Mouse (Mus musculus) heart, postnatal 14 days (tissue): ENCODE measurements at regions not wholly inside any gene's neighbourhood (a gene's known extent, or its start where the extent isn't known, plus 50 kb on each side); places are given as distances from the start of the nearest gene placed in this dataset.

Source experiments
- DNase-seq, 2 experiments: peaks; one replicate each; pipeline ENCODE4 v3.0.0; 2021 to 2022
- intact Hi-C: fragments of 180-260 bp; cut with DNase I; formaldehyde crosslinking; loops from one replicate; pipeline ENCODE4 v1.15.1; 2025

DNA sequence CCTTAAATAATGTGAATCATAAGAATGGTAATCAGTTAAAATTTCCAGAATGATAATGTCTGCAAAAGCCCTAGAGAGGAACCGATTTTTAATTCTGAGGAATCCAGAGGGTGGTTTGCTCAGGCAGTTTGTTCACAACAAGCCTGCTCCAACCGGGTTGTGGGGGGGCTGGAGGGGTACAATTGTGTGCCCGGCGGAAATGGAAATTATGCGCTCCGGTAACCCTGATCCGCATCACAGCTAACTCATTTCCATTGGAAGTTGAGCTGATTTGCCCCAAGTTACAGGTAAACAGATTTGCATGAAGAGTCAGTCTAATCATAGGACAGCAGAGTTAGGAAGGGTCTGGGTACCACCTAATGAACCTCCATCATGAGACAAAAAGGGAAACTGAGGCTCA, 369.9 kb upstream of the Jarid2 start:
- no peak for DNase-seq
- intact Hi-C loops: no loop called here

DNA sequence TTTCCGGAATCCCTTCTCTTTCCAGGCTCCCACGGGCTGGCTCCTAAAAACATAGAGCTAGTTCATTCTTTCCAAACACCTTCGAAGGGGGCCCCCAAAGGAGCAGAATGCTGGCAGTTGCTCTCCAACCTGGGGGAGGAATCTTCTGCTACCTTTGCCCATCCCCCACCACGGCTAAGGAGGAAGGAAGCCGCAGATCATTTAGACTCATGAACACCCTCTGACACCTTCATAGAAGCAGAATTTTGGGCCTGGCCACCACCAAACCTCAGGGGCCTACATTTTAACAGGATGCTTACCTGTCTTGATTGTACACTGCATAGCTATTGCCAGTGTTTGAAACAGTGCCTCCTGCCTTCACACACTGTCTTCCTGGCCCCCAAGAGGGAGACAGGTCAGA, 369.3 kb upstream of the Jarid2 start:
- no peak for DNase-seq
- intact Hi-C loops: no loop called here

DNA sequence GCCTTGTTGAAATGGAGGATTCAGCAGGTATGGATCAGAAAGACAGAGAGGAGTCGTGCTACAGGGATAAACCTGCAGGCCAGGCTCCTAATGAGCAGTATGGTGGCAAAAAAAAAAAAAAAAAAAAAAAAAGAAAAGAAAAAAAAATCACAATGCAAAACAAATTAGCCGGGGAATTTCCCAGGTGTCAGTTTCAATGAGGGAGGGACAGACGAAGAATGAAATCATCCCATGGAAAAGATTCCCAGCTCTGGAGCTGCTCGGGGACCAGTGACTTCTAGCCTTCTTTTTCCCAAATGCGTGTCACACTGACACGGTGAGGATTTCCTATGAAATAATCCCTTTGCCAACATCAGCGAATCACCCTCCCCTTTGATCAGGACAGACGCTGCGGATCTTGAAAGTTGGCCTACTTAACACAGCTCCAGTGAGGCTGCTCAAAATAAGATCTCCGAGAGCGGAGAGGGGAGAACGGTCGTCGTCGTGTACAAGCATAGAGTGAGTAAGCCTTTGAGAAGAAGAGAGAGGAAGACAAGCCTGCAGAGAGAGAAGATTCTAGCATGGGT, 368.5 kb upstream of the Jarid2 start:
- DNase-seq: no peak
- intact Hi-C loops: no loop called here

DNA sequence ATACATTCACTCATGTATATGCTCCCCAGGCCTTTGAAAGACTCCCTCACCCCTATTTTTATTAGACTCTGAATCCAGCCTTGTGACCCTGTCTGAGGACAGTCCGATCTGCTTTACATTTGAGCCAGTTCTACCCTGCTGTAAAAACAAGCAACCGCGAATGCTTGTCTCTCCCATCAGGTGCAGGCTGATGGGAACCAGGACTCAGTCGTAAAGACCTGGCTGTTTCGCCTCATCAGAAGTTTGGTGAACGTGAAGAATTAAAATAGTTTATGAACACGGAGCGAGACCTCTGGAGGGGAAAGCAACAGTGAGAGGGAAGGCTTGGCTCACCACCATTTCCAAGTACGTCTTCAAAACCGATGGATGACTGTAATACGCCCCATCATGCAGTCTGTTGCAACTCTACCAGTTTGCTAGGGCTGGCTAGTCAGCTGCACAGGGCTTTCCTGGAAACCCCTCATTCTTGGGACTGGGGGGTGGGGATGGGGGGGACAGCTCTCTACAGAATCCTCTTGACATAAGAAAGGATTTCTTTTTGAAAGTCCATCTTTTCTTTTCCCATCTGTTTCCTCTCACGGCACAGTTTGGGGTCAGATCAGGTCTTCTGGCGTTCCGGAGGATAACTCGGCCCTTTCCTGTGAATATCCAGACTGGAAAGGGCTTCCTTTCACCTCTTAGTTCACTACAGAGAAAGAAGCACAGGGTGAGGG, 366.8 kb upstream of the Jarid2 start:
- DNase-seq: no peak
- intact Hi-C loops: no loop called here

DNA sequence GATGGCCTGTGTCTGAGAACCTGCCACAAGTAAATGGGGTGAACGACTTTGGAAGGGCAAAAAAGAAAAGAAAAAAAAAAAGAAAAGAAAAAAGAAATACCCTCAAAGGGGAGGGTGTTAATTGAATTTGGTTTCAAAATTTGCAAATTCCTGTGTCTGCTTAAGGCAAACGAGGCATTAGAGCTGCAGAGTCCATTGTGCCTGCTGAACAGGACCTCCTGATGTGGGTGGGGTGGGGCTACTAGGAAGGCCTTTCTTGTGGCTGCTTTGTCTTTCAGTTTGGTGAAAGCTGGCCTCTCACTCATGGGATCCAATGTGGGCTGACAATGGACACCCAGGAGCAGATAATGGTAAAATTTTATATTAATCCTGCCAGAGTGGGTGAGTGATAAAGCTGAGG, 366.3 kb upstream of the Jarid2 start:
- DNase-seq: no peak
- intact Hi-C loops: no loop called here

DNA sequence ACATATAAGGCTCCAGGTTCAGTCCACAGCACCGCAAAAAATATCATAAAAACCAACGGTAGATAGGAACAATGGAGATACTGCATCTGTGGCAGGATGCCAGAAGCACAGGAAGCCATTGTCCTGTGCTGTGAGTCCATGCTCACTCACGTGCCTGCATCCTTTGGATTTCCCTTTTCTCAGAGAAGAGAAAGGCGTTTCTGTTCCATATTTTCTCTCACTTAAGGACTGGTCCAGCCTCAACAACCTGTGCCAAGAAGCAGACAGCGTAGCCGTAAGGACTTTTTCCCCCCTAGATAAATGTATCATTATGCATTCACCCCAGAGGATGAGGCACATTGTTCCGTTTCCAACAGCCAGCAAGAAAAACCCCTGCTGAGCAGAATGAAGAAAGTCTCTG, 360.0 kb upstream of the Jarid2 start:
- intact Hi-C loops: no loop called here
- DNase-seq: no peak

DNA sequence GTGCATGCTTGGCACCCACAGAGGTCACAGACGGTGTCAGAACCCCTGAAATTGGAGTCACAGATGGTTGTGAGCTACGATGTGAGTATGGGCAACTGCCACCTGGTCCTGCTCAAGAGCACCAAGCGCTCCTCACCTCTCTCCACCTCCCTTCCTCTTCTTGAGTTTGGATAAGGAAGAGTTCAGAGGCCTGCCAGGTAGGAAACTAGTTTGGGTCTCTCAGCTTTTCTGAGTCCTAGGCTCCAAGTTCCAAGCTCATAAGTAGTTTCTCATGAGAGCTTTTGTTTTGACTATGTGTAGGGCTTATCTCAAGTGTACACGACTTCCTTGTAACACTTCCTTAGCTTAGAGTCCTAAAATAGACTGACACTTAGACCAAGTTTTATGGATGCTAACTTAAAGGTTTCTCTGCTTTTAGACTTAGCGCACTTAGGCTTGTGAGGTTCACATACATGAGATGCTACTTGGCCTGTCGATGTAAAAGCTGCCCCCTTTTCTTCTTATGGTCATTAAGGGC, 356.9 kb upstream of the Jarid2 start:
- intact Hi-C loops: loop anchor here (5.0 kb wide), 1 partner anchor 40 kb away; no protein-coding TSS in a partner anchor

DNA sequence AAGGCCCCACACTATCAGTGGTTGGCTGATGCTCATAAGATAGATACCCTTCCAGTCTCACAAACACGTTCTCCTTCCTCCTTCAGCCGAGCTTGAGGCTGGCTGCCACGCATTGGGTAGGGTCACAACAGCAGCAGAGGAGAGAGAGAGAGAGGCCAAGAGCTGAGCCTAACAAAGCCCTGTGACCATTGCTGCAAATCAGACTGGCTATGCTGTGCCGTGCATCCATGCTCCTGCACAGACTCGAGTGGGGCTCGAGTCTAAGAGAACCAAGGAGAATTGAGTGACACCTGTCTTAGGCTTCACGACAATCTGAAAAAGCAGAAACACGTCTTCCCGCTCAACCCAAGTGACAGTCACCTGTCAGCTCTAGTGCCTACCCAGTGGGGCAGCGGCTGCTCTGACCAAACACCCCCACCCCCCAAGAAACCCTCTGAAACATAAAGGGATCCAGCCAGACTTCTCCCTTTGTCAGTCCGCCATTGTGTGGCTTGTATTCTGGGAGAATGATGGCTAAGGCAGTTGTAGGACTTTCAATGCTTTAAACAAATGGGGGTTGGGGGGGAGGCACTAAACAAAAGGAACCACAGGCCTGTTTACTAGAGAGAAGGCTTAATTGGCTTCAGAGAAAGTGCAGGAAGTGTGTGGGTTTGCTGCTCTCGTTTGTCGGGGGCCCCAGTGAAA, 353.7 kb upstream of the Jarid2 start:
- DNase-seq: no peak
- intact Hi-C loops: no loop called here

More for the DNA sequence above, 356.9 kb upstream of the Jarid2 start:
- DNase-seq: no peak

DNA sequence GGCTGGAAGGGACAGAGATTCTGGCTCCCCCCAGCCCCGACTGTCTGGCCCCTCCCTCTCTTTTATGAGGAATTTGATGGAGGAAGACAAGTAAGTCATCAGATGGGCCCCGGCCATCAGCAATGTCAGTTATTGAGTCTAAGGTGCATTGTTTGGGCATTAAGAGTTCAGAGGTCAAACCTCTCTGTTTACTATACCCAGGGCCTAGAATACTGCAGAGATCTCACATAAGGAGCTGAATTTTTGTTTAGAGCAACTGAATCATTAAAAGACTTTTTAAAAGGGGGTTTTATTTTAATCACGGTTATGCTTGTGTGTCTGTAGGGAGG, 353.1 kb upstream of the Jarid2 start:
- intact Hi-C loops: no loop called here

DNA sequence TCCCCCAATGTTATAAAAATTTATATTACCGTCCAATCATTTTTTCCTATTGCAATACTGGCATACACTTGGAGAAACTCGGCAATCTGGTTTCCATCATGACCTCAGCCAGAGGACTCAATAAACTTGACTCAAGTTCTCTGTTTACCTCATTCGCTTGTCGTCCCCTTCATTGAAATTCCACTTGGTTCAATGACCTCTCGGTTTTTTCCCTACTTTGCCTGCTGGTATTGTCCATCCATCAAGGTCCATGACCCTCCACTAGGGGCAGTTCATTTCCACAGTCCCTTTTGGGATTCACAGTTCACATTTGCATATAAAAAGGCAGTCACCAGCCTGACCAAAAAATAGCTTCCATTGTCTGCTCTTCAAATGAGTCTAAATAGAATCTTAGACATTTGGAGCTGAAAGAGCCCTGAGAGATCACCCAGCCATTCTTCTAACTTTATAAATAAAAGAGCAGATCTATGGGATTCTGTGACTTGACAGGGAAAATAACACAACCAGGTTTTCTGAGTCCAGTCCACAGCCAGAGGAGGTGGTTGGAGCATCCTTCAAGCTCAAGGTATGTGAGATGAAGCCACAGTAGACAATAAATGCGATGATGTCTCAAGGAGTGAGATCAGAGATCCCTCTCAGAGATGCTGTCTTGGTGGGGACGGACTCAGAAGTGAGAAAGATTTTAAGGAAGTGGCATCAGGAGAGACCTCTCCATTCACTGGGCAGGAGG, 347.4 kb upstream of the Jarid2 start:
- intact Hi-C loops: no loop called here
- DNase-seq: no peak

More for the DNA sequence above, 353.1 kb upstream of the Jarid2 start:
- DNase-seq: no peak

DNA sequence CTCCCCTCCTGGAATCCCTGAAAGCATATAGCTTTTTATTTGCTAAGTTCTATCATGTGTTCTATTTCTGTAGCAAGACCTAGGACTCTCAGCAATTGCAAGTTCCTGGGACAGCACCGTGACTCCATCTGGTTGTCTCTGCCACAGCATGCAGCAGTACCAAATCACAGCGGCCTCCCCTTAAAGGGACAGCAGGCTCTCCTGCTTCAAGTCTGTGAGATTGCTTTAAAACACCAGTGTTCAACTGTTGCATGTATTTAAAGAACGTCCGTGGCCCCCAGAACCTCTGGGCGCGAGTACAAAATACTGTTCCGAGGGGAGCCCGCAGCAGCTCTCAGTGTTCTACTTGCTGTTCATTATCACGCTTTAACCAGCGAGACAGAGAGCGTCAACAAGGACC, 346.0 kb upstream of the Jarid2 start:
- DNase-seq: peak in 1 of 2 experiments; percentile 31
- intact Hi-C loops: no loop called here

DNA sequence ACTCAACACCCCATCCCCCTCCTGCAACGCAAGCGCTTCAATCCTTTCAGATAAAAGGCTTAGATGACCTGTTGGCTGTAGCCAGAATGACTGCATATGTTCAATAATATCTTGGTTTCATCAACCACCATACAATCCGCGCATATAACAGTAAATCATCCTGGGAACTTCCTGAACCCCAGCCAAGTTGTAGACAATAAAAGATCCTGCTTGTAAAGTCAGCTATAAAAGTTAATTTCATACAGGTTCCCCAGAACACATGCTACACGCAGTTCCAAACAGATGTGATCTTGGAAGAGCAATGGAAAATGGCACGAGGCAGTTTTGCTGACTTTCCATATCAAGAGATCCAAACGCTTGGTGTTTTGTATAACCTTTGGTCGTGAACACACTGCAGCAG, 342.5 kb upstream of the Jarid2 start:
- intact Hi-C loops: no loop called here
- no peak for DNase-seq

DNA sequence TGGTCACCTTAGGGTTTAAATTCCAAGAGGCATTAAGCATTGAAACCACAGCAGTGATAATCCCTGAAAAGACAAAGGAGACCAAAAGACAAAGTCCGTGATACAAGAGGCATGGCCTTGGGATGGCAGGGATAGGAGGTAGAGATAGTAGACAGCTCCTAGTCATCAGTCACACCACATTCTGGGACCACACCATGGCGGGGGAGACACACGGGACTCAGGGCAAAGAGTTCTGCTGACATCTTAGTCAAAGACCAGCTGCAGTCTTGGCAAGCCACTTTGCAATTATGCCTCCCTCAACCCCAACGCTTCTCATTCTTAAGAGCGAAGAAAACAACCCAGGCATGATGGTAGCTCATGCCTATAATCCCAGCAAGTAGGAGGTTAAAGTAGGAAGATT, 339.6 kb upstream of the Jarid2 start:
- no peak for DNase-seq
- intact Hi-C loops: no loop called here

DNA sequence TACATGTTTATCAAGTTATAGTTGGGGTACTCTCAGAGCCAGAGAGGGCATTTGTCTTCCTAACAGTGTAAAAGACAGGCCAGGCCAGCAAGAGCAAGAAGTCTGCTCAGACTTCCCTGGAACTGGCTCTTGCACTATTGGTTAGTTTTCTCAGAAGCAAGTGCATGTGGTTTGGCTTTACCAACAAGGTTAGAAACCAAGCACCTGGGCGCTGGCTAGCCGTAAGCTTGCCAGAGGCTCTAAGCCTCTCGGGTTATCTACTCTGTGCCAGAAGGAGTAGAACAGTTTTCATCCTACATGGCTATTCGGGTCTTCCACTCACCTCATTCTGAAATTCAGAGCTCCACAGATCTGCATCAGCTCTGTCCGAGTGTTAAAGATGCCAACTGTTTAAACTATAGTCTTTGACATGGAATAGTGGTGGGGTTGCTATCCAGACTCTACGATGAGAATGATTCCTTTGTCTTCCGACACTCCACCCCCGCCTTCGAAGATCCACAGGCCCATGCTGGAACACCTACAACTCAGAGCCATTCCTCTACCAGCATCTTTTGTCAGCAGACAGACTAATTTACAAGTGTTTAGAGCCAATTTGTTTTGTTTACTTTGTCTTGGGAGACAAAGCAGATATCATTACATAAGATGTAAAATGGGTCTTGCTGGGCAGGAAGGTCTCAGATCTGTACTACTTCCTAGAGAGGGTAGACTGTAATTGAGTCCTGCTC, 338.4 kb upstream of the Jarid2 start:
- intact Hi-C loops: no loop called here
- no peak for DNase-seq

DNA sequence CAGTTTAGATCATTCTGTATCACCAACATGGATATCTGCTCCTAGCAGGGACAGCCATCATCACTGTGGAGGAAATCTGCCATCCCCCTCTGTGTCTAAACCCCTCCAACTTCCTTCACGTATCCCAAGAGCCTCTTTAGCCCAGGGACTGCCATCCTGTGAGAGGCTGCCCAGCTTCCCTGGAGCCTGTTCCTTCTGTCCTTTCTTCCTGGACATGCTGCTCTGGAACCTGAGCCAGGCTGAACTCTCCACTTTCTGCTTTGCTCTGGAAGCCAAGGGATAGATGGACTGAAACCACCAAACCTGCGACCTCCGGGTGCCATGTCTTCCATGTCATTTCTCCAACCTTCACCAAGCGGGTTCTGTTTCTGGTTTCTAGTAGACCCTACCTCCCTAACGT, 335.3 kb upstream of the Jarid2 start:
- intact Hi-C loops: no loop called here
- no peak for DNase-seq

DNA sequence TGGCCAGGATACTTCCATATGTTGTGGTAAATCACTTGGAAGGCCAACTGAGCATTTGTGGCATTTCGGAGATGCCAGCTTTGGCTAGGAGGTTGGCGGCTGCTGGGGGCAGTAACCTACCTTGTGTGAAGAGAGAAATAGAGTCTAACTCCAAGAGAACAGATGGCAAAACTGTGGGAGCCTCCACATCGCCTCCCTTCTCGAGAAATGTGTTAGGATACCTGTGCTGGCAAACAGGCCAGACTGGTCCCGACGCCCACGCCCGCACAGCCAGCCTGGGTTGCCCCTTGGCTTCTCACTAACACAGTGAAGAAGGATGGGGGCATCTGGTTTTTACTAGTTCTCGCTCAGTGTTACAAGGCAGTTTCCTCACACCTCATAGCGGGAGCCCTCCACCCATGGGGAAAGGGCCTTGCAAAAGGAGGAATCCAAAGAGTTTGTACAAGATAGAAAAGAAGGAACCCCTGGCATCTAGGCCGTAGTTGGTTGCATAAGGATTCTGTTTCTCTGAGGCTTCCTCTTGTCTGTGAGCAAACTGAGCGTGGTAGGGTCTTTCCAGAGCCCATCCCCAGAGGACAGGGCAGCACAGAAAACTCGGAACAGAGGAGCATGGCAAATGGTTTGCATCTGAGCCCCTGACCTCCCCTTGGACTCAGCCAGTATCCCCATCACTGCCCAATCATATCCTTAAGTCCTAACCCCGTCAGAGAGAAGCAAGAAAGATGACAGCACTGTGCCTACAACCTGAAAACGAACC, 330.5 kb upstream of the Jarid2 start:
- DNase-seq: no peak
- intact Hi-C loops: no loop called here

DNA sequence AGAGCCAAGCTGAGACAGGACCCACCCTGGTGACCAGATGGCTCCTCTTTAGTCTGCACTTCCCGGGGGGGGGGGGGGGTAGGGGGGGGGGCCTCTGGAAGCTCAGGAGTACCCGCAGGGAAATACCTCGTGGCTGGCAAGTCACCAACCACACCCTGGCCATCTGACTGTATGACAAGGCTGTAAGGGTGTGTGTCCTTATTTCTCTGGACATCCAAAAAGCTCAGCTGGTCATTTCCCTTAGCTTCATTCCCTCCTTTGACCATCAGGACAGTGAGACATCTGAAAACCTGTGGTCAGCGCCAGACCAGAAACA, 329.9 kb upstream of the Jarid2 start:
- intact Hi-C loops: no loop called here
- DNase-seq: no peak

DNA sequence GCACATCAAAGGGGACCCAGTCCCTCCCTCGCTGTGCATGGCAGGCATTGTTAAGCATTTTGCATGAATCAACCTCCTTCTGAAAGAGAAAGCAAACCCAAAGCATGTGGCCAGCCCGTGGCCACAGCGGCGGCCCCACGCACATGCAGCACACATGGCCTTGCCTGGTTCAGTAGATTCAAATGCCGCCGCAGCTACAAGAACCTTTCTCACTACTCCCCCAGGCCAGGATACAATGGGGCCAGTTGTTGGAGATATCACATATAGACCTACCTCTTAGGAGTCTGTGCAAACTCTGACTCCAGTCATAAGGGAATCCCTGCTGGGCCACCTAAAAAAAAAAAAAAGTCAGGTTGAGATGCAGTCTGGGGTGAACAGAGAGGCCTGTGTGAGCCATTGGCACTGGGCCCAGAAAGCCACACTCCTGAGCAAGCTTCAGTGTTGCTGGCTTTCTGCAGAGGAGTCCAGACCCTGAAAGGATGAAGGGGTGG, 329.4 kb upstream of the Jarid2 start:
- intact Hi-C loops: no loop called here
- DNase-seq: no peak

DNA sequence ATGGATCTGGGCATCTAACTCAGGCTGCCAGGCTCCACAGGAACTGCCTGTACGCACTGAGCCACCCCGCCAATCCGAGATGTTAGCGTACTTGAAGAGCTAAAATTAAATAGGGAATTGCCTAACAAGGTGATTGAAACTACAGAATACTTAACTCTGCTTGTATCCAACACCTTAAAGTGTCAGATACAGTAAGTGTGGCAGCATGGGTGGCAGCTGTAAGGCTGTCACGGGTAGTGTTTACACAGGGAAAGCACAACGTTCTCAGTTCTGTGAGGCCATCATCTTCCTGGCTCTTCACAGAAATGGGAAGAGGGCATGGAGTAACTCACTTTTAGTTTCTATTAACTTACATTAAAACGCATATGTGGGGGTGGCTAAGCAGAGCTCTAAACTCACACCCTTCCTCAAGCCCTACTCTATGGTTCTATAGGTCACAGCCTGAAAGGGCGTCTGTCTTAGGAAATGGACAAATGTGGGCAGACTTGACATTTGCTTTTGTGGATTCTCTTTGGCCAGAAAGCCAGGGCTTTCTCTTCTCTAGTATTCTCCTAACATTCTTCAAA, 325.2 kb upstream of the Jarid2 start:
- intact Hi-C loops: no loop called here
- no peak for DNase-seq

DNA sequence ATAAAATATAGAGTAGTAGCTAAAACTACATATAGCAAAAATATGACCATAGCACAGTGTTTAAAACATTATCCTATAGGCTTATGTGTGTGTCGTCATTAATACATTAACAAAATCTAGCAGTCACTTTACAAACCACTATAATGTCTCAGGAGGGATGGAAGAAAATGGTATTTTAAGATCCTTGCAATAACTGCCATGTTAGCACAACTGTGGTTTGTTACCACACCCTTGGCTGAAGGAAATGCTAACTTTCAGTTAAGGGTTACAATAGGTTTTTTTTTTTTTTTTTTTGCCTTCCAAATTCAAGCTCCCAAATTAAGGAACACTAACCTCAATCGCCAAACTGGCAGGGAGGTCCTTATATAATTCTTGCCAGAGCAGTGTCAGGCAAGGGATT, 322.0 kb upstream of the Jarid2 start:
- no peak for DNase-seq
- intact Hi-C loops: no loop called here
